Mouse (Mus musculus) ES-E14 (cell line): Measurements from ENCODE around the gene Hbs1l. TPM values are rescaled to one million over a fixed set of nuclear protein-coding genes. Genes with fewer than 3 reads are reported as not detected.

Experiments
- DNase-seq: peaks from one replicate; pipeline ENCODE4 v3.0.0-alpha.2; 2013; ENCODE audit warnings: low read depth, low spot score
- H3K27ac ChIP-seq: 2 replicates; pipeline ENCODE4 v1.5.1; 2012; ENCODE audit warnings: low read depth, mild to moderate bottlenecking, low read length, moderate library complexity, mixed read lengths; ENCODE audit not compliant: poor library complexity, insufficient read depth, severe bottlenecking
- H3K36me3 ChIP-seq: 2 replicates; pipeline ENCODE4 v1.6.1; 2012; ENCODE audit warnings: mild to moderate bottlenecking, low read length, moderate library complexity, mixed read lengths; ENCODE audit not compliant: control insufficient read depth, poor library complexity, insufficient read depth, severe bottlenecking
- H3K4me1 ChIP-seq, 2 experiments: fragments of 150-350 bp in 1 of 2; sonication (generic) in 1 of 2; 2 replicates each; pipeline ENCODE4 v1.6.1; 2012; ENCODE audit warnings: low read length in 2 of 2, mild to moderate bottlenecking in 1 of 2, mixed read lengths in 1 of 2; ENCODE audit not compliant: control insufficient read depth in 2 of 2, insufficient read depth in 2 of 2, poor library complexity in 1 of 2
- H3K4me3 ChIP-seq, 2 experiments: fragments of 150-350 bp in 1 of 2; sonication (generic) in 1 of 2; 2 replicates each; pipeline ENCODE4 v1.5.1; 2012; ENCODE audit warnings: low read length in 2 of 2, low read depth in 1 of 2, mild to moderate bottlenecking in 1 of 2, mixed read lengths in 1 of 2; ENCODE audit not compliant: insufficient read depth in 1 of 2, poor library complexity in 1 of 2, severe bottlenecking in 1 of 2
- H3K9ac ChIP-seq: 2 replicates; pipeline ENCODE4 v1.6.1; 2012; ENCODE audit warnings: low read depth, mild to moderate bottlenecking, low read length, mixed read lengths; ENCODE audit not compliant: poor library complexity, insufficient read depth, severe bottlenecking
- H3K9me3 ChIP-seq: fragments of 150-350 bp; sonication (generic); 2 replicates; pipeline ENCODE4 v1.6.1; 2012; ENCODE audit warnings: low read depth, mild to moderate bottlenecking, low read length; ENCODE audit not compliant: control insufficient read depth, insufficient read depth
- CHD2 ChIP-seq: IDR thresholded peaks from 2 replicates; pipeline ENCODE4 v1.6.1; 2014; ENCODE audit warnings: mild to moderate bottlenecking, low read depth, low read length, inconsistent platforms
- HCFC1 ChIP-seq: IDR thresholded peaks from 2 replicates; pipeline ENCODE4 v1.6.1; 2012; ENCODE audit warnings: low read length, inconsistent platforms, borderline replicate concordance; ENCODE audit not compliant: insufficient read depth
- MAFK ChIP-seq: IDR thresholded peaks from 2 replicates; pipeline ENCODE4 v1.6.1; 2014; ENCODE audit warnings: mild to moderate bottlenecking, low read depth, low read length, inconsistent platforms; ENCODE audit not compliant: insufficient read depth
- ZC3H11A ChIP-seq: IDR thresholded peaks from 2 replicates; pipeline ENCODE4 v1.6.1; 2012; ENCODE audit warnings: low read depth, mild to moderate bottlenecking, inconsistent platforms, low read length, borderline replicate concordance
- ZNF384 ChIP-seq: IDR thresholded peaks from 2 replicates; pipeline ENCODE4 v1.6.1; 2012; ENCODE audit warnings: low read depth, low read length, inconsistent platforms
- in situ Hi-C, 2 experiments: fragments of 600-800 bp; cut with MboI; formaldehyde crosslinking; loops; one replicate each; pipeline ENCODE4 v1.15.1; 2025; ENCODE audit warnings: low sequenced_read_pairs in 2 of 2, inconsistent platforms in 1 of 2; ENCODE audit not compliant: unreplicated experiment in 2 of 2
- total RNA-seq: library from RNA; depleted of rRNA; stranded (reverse); fragments of 300-350 nt; gene quantifications from 2 replicates; pipeline ENCODE4 v1.2.3, GENCODE M21; 2012

Hbs1l gene
- total RNA-seq, 1 experiment, result 90.0 TPM

GRCm38 (mm10) chr10:21399622-21400021 is 103.8 kb downstream of the Hbs1l start:
- TF ChIP-seq MAFK (no peak), ZNF384 (no peak), CHD2 (no peak), HCFC1 (no peak)
- DNase-seq, result no peak
- no peak overlapping the region for H3K4me3 ChIP-seq
- no peaks in the 10 kb centered on the region for H3K9me3 ChIP-seq
- H3K4me1 ChIP-seq, result no peaks in the 10 kb centered on the region
- H3K36me3 ChIP-seq, result no peaks in the 10 kb centered on the region
- in situ Hi-C loops, result no loop called here
- no peak overlapping the region for H3K9ac ChIP-seq
- no peak overlapping the region for H3K27ac ChIP-seq

- H3K27ac ChIP-seq, result no peak overlapping the region
- no peaks in the 10 kb centered on the region for H3K4me1 ChIP-seq
- in situ Hi-C loops, result no loop called here
Measured at GRCm38 (mm10) chr10:21400031-21400430, 104.3 kb downstream of the Hbs1l start.

GRCm38 (mm10) chr10:21400453-21400852 is 104.7 kb downstream of the Hbs1l start:
- H3K4me1 ChIP-seq, result no peaks in the 10 kb centered on the region
- H3K4me3 ChIP-seq, result no peak overlapping the region
- no peak for DNase-seq
- H3K9me3 ChIP-seq, result no peaks in the 10 kb centered on the region
- in situ Hi-C loops, result no loop called here
- no peak overlapping the region for H3K27ac ChIP-seq
- TF ChIP-seq ZNF384 (no peak), ZC3H11A (no peak), CHD2 (no peak), HCFC1 (no peak), MAFK (no peak)
- no peak overlapping the region for H3K9ac ChIP-seq
- no peaks in the 10 kb centered on the region for H3K36me3 ChIP-seq

More at GRCm38 (mm10) chr10:21400031-21400430, 104.3 kb downstream of the Hbs1l start:
- Histone ChIP-seq H3K4me3 (no peak overlapping the region), H3K9ac (no peak overlapping the region), H3K36me3 (no peaks in the 10 kb centered on the region), H3K9me3 (no peaks in the 10 kb centered on the region)
- TF ChIP-seq ZC3H11A, result no peak
- no peak for TF ChIP-seq ZNF384
- no peak for TF ChIP-seq HCFC1
- TF ChIP-seq MAFK, result no peak
- TF ChIP-seq CHD2, result no peak
- DNase-seq, result no peak

- TF ChIP-seq CHD2, result no peak
- no peak for TF ChIP-seq ZNF384
- no peak for TF ChIP-seq HCFC1
Measured at GRCm38 (mm10) chr10:21401259-21401658, 105.5 kb downstream of the Hbs1l start.

GRCm38 (mm10) chr10:21404822-21405221 is 109.0 kb downstream of the Hbs1l start:
- TF ChIP-seq HCFC1 (no peak), CHD2 (no peak), MAFK (no peak), ZC3H11A (no peak), ZNF384 (no peak)
- Histone ChIP-seq H3K4me1 (no peaks in the 10 kb centered on the region), H3K4me3 (no peak overlapping the region), H3K9ac (no peak overlapping the region), H3K27ac (no peak overlapping the region), H3K9me3 (no peaks in the 10 kb centered on the region), H3K36me3 (no peaks in the 10 kb centered on the region)
- in situ Hi-C loops, result no loop called here
- no peak for DNase-seq

More at GRCm38 (mm10) chr10:21401259-21401658, 105.5 kb downstream of the Hbs1l start:
- no peak for DNase-seq
- Histone ChIP-seq H3K4me3 (no peak overlapping the region), H3K27ac (no peak overlapping the region), H3K36me3 (no peaks in the 10 kb centered on the region), H3K9ac (no peak overlapping the region), H3K9me3 (no peaks in the 10 kb centered on the region), H3K4me1 (no peaks in the 10 kb centered on the region)
- in situ Hi-C loops, result no loop called here
